34 mouse cellular contexts compared by ENCODE assay signal in genomic region chr7:128834894-128835293, GRCm38 (mm10).
"Had no signal": no experiment of that assay in that cellular context is flagged by ENCODE, and none has a peak within 500 bp of the region (broad histone marks: within the 10 kb centered on the region; RNA-seq: fewer than 3 reads in every experiment).

No protein-coding gene starts in this region.

- H3K9ac ChIP-seq: heart, embryonic 12.5 days; heart, embryonic 13.5 days; heart, embryonic 15.5 days; hindbrain, embryonic 12.5 days; hindbrain, embryonic 13.5 days; hindbrain, embryonic 14.5 days; hindbrain, embryonic 15.5 days; kidney, embryonic 15.5 days had no signal

- DNase-seq: heart, postnatal 10 days; heart, postnatal 14 days; heart, postnatal 36 days; heart, postnatal 4 days; kidney, adult 11 months; kidney, adult 18-20 months; kidney, adult 2 months; kidney, adult 8-10 months; kidney, adult 9 months; kidney, postnatal 10 days; kidney, postnatal 14 days; kidney, postnatal 25 days; kidney, postnatal 36 days; kidney, postnatal 4 days; layer of hippocampus, adult 9-11 months; layer of hippocampus, postnatal 36 days had no signal

- H3K4me3 ChIP-seq: heart, embryonic 10.5 days; heart, embryonic 12.5 days; heart, embryonic 13.5 days; heart, embryonic 15.5 days; hindbrain, embryonic 10.5 days; hindbrain, embryonic 12.5 days; hindbrain, embryonic 13.5 days; hindbrain, embryonic 15.5 days; kidney, embryonic 15.5 days; layer of hippocampus, adult 2 months; left cerebral cortex, adult 2 months had no signal

- ATAC-seq: hindbrain, embryonic 16.5 days; hindbrain, postnatal 0 days; inflammation-experienced regulatory T-cells, adult 6 months; intestine, postnatal 0 days had no signal

- H3K4me2 ChIP-seq: heart, embryonic 11.5 days; heart, embryonic 12.5 days; heart, embryonic 13.5 days; heart, embryonic 15.5 days; hindbrain, embryonic 12.5 days; hindbrain, embryonic 13.5 days; hindbrain, embryonic 14.5 days; hindbrain, embryonic 15.5 days; kidney, embryonic 15.5 days had no signal

- H3K4me1 ChIP-seq: heart, embryonic 10.5 days; heart, embryonic 12.5 days; heart, embryonic 13.5 days; heart, embryonic 15.5 days; hindbrain, embryonic 12.5 days; hindbrain, embryonic 13.5 days; hindbrain, embryonic 15.5 days had no signal

- H3K36me3 ChIP-seq: heart, embryonic 10.5 days; heart, embryonic 12.5 days; heart, embryonic 13.5 days; heart, embryonic 15.5 days; hindbrain, embryonic 10.5 days; hindbrain, embryonic 12.5 days; hindbrain, embryonic 13.5 days; hindbrain, embryonic 15.5 days; kidney, embryonic 15.5 days had no signal

- H3K9me3 ChIP-seq: heart, embryonic 10.5 days; heart, embryonic 12.5 days; heart, embryonic 13.5 days; heart, embryonic 15.5 days; hindbrain, embryonic 10.5 days; hindbrain, embryonic 12.5 days; hindbrain, embryonic 13.5 days; hindbrain, embryonic 15.5 days; kidney, embryonic 15.5 days had no signal

- H3K27ac ChIP-seq: heart, embryonic 10.5 days; heart, embryonic 13.5 days; heart, embryonic 15.5 days; hindbrain, embryonic 10.5 days; hindbrain, embryonic 12.5 days; hindbrain, embryonic 13.5 days; hindbrain, embryonic 14.5 days; hindbrain, embryonic 15.5 days; hindbrain, postnatal 0 days; kidney, embryonic 15.5 days; kidney, postnatal 0 days; layer of hippocampus, adult 2 months; left cerebral cortex, adult 2 months had no signal

- H3K27me3 ChIP-seq: heart, embryonic 12.5 days; heart, embryonic 13.5 days; heart, embryonic 15.5 days; hindbrain, embryonic 15.5 days; kidney, embryonic 15.5 days had no signal
